Mouse (Mus musculus) stomach, embryonic 14.5 days (tissue): ENCODE measurements around the gene Ddhd1. TPM values are rescaled to one million over a fixed set of nuclear protein-coding genes. Genes with fewer than 3 reads are reported as not detected.
"Not testable (repeated sequence)": the region's sequence is repeated elsewhere in the genome, so short reads cannot be mapped to it uniquely, and the experiment has no call there.

ENCODE experiments used
- ATAC-seq: fragments of 200-750 bp; cut with Nextera tagmentation; 2 replicates; pipeline ENCODE4 v1.8.0; 2017; ENCODE audit warnings: low read depth, moderate TSS enrichment; ENCODE audit not compliant: insufficient number of reproducible peaks, insufficient read depth, low FRiP score
- H3K27ac ChIP-seq: fragments of 300-500 bp; sonication (generic); 2 replicates; pipeline ENCODE4 v1.5.1; 2014; ENCODE audit warnings: mild to moderate bottlenecking, low read length, moderate library complexity, mixed read lengths
- H3K27me3 ChIP-seq: fragments of 300-500 bp; sonication (generic); 2 replicates; pipeline ENCODE4 v1.6.1; 2014; ENCODE audit warnings: low read length, control low read depth, mixed read lengths; ENCODE audit not compliant: control insufficient read depth, insufficient read depth
- H3K36me3 ChIP-seq: fragments of 300-500 bp; sonication (generic); 2 replicates; pipeline ENCODE4 v1.6.1; 2014; ENCODE audit warnings: mild to moderate bottlenecking, control low read depth, low read length, moderate library complexity, mixed read lengths; ENCODE audit not compliant: control insufficient read depth, insufficient read depth
- H3K4me1 ChIP-seq: fragments of 300-500 bp; sonication (generic); 2 replicates; pipeline ENCODE4 v1.6.1; 2014; ENCODE audit warnings: low read length, control low read depth, mixed read lengths; ENCODE audit not compliant: control insufficient read depth, insufficient read depth
- H3K4me2 ChIP-seq: fragments of 300-500 bp; sonication (generic); replicated peaks from 2 replicates; pipeline ENCODE4 v1.6.1; 2014; ENCODE audit warnings: low read depth, low read length, control low read depth
- H3K4me3 ChIP-seq: fragments of 300-500 bp; sonication (generic); 2 replicates; pipeline ENCODE4 v1.5.1; 2014; ENCODE audit warnings: low read depth, low read length, control low read depth
- H3K9ac ChIP-seq: fragments of 300-500 bp; sonication (generic); replicated peaks from 2 replicates; pipeline ENCODE4 v1.6.1; 2014; ENCODE audit warnings: low read depth, mild to moderate bottlenecking, control low read depth, low read length, moderate library complexity, mixed read lengths
- H3K9me3 ChIP-seq: fragments of 300-500 bp; sonication (generic); 2 replicates; pipeline ENCODE4 v1.6.1; 2016; ENCODE audit warnings: low read depth, low read length, control low read depth; ENCODE audit not compliant: control insufficient read depth
- WGBS: fragments of 180-500 bp; shearing (Covaris S2); extraction: QIAGEN DNeasy Blood & Tissue Kit; methylation state at CpG from one replicate; pipeline ENCODE4 v1.1.7; 2014; 5-methylcytosine and 5-hydroxymethylcytosine counted together
- polyA plus RNA-seq: library from polyadenylated mRNA; unstranded; fragments of >200 nt; fragmentation: Nextera tagmentation; extraction: Ambion mirVana; gene quantifications from 2 replicates; pipeline ENCODE4 v1.2.1, GENCODE M21; 2014

Gene Ddhd1
- polyA plus RNA-seq, 1 experiment from 2014 or later: 10.9 TPM

DNA sequence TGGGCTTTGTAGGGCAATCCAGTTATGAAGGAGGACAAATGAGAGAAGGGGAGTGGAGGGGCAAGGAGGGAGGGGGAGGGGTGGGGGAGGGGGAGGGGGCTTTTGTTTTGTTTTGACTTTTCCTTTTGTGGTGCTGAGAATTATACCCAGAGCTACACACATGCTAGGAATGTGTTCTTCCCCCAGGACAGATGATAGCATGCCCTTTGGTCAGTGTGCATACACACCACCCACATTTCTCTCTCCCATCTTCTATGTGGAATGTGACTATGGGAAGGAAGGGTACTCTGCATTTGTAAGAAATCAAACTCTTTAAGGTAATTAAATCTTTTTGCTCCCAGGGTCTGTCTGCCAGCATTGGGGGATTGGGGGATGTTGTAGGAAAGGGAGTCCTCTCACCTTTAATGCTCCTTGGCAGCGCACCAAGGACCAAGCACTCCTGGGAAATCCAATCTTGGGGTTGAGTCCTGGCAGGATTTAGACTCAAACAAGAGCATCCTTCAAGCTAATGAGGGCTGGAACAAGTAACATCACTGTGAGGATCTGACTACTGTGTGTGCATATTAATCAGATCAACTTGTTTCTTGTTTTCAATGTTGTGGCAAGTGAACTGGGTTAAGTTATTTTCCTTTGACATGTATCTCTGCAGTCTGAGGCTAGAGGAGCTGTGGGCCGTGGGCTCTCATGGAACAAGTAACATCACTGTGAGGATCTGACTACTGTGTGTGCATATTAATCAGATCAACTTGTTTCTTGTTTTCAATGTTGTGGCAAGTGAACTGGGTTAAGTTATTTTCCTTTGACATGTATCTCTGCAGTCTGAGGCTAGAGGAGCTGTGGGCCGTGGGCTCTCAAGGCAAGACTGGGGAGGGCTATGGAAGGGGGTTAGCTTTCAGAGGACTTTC lies 76.8 kb downstream of the Ddhd1 start:
- not testable (repeated sequence) for H3K4me1 ChIP-seq, H3K4me3 ChIP-seq, H3K9ac ChIP-seq, H3K27ac ChIP-seq, ATAC-seq, H3K27me3 ChIP-seq, H3K9me3 ChIP-seq, H3K4me2 ChIP-seq, H3K36me3 ChIP-seq
- WGBS: 80% methylated on average over 3 of the region's 3 CpGs

DNA sequence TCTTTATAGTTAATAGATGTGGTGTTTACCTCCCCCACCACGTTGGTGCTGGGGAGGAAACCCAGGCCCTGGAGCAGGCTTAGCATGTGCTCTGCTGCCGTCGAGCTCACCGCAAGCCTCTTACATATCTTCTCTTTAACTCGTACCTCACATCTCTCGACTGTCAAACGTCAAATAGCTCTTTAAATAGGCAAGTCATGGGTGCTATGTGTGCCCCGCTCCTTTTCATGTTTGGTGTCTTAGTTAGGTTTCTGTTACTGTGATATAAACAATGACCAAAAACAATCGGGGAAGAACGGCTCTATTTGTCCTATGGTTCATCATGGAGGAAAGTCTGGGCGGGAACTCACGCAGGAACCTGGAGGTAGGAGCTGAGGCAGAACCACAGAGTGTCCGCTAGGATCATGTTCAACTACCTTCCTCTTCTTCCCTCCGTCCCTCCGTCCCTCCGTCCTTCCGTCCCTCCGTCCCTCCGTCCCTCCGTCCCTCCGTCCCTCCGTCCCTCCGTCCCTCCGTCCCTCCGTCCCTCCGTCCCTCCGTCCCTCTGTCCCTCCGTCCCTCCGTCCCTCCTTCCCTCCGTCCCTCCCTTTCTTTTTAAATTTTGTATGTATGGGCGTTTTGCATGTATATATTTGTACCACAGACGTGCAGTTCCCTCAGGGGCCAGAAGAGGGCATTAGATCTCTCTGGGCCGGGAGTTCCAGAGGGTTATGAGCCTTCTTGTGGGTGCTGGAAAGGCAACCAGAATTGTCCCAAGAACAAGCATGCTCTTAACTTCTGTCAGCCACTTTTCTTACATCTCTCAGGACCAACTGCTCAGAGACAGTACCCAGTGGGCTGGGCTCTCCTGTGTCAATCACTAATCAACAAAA lies 91.6 kb downstream of the Ddhd1 start:
- Histone ChIP-seq H3K27me3 (no peaks in the 10 kb centered on the region), H3K4me3 (peak overlapping the region; percentile 22), H3K27ac (peak overlapping the region; percentile 82), H3K9me3 (no peaks in the 10 kb centered on the region), H3K9ac (no peak overlapping the region; the same call in 1 of the 2 replicates), H3K36me3 (no peaks in the 10 kb centered on the region), H3K4me1 (0 out of 2 replicates have a peak, but pooled peaks cover 3% of the 10 kb centered on the region), H3K4me2 (peak overlapping the region; percentile 39; the same call in 1 of the 2 replicates)
- ATAC-seq: no peak
- WGBS: 18% methylated on average over 33 of the region's 33 CpGs

DNA sequence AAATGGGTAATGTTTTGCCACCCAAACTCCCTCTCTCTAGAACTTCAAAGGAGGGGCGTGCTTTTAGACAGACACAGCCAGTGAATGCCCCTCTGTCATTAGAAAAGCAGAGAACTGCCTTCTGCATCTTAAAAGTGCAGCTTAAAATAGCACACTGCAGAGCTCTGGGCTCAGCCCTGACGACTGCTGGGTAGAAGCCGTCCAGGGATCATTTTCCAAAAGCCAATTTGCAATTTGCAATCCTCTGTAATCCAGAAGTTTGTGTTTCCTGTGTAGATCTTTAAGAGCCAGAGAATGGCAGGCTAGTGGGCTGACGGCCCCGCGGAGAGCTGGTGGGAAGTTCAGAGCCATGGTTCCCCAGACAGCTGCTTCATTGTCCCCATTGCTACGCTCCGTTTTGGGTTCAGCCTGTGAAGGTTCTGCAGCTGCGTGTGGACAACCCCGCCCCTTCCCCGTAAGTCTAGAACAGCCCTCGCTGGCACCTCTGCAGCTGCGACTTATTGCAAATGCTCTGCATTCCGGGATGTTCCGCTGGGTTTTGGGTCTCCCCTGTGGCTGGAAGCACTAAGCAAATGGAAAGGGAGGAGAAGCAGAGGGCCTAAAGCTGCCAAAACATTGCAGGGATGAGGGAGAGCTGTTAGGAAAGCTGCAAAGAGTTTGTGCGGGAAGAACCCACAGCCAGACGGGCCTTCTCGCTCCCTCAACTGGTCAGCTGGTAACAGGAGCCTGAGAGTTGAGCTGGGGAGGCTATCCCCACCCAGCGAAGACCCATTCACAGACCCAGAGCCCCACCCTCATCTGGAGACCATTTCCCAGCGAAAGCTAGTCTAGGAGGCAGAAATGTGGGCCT lies 92.5 kb downstream of the Ddhd1 start:
- Histone ChIP-seq H3K9me3 (no peaks in the 10 kb centered on the region), H3K4me1 (0 out of 2 replicates have a peak, but pooled peaks cover 3% of the 10 kb centered on the region), H3K36me3 (no peaks in the 10 kb centered on the region), H3K9ac (0 out of 2 replicates have a peak overlapping the region, but pooled peaks have one; percentile 1), H3K4me2 (peak overlapping the region; percentile 39), H3K27me3 (no peaks in the 10 kb centered on the region), H3K27ac (peak overlapping the region; percentile 82), H3K4me3 (no peak overlapping the region)
- ATAC-seq: peak; percentile 54; the same call in 1 of the 2 replicates
- 7% methylated on average over 20 of the region's 20 CpGs for WGBS

DNA sequence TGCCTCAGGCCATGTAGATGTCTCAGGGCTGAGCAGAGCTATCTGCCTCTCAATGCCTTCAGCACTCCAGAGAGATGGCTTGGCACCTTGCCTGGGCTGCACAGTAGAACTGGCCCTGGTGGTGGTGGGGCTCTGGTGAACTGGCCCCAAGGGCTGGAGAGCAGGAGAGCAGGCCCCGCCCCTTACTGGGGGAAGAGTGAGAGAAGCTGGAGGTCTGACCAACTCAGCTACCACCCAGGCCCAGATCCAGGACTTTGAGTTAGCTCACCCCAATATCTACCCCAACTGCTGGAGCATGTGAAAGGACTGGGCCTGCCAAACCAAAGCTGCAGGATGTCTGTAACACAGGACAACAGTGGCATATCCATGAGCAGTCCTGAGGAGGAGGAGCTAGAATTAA lies 94.4 kb downstream of the Ddhd1 start:
- no peaks in the 10 kb centered on the region for H3K36me3 ChIP-seq
- no peak overlapping the region for H3K27ac ChIP-seq
- H3K4me2 ChIP-seq: no peak overlapping the region
- no peaks in the 10 kb centered on the region for H3K9me3 ChIP-seq
- peak; percentile 67 for ATAC-seq
- no peak overlapping the region for H3K4me3 ChIP-seq
- H3K27me3 ChIP-seq: no peaks in the 10 kb centered on the region
- H3K4me1 ChIP-seq: 0 out of 2 replicates have a peak, but pooled peaks cover 3% of the 10 kb centered on the region
- WGBS: 100% methylated on average over 1 of the region's 1 CpGs
- H3K9ac ChIP-seq: no peak overlapping the region

DNA sequence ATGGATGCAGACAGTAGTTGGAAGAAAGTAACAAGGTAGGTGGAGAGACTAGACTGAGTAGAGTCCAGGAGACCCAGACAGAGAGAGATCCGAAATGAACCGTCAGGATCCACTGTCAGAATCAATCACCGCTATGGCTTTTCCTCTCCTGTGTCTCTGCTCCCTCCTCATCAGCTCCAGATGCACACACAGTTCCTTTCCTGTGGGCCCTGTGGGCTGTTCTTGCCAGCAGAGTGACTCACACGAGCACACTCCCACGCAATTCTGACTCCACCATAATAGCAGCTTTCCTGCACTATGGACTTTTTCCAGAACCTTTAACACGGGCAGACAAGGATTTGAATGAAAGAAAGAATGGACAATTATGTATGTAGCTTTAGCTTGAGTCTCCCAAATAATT lies 96.3 kb downstream of the Ddhd1 start:
- Histone ChIP-seq H3K9ac (no peak overlapping the region), H3K27ac (no peak overlapping the region), H3K9me3 (no peaks in the 10 kb centered on the region), H3K27me3 (no peaks in the 10 kb centered on the region), H3K4me3 (no peak overlapping the region), H3K4me1 (0 out of 2 replicates have a peak, but pooled peaks cover 3% of the 10 kb centered on the region), H3K36me3 (no peaks in the 10 kb centered on the region), H3K4me2 (no peak overlapping the region)
- WGBS: 75% methylated on average over 6 of the region's 6 CpGs
- no peak for ATAC-seq

DNA sequence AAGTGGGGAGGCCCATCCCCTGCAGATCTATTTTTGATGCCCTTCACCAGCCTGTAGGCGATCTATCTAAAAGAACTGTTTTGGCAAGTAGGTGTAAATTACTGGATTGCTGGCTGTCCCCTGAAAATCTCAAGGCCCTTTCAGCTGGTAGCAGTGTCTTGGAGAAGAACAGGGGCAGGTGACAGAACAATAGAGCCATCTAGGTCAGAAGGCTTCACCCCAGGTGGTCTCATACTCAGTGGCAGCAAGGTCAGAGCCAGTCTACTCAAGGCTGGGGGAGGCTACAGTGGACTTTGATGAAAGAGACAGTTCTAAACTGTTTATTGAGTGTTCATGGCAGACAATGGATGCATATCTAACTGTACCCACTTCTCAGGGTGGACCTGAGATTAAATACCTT lies 98.9 kb downstream of the Ddhd1 start:
- no peaks in the 10 kb centered on the region for H3K4me1 ChIP-seq
- H3K9me3 ChIP-seq: no peaks in the 10 kb centered on the region
- no peaks in the 10 kb centered on the region for H3K36me3 ChIP-seq
- no peak for ATAC-seq
- H3K4me3 ChIP-seq: no peak overlapping the region
- H3K27ac ChIP-seq: no peak overlapping the region
- H3K4me2 ChIP-seq: no peak overlapping the region
- 97% methylated on average over 1 of the region's 1 CpGs for WGBS
- no peak overlapping the region for H3K9ac ChIP-seq
- H3K27me3 ChIP-seq: no peaks in the 10 kb centered on the region

DNA sequence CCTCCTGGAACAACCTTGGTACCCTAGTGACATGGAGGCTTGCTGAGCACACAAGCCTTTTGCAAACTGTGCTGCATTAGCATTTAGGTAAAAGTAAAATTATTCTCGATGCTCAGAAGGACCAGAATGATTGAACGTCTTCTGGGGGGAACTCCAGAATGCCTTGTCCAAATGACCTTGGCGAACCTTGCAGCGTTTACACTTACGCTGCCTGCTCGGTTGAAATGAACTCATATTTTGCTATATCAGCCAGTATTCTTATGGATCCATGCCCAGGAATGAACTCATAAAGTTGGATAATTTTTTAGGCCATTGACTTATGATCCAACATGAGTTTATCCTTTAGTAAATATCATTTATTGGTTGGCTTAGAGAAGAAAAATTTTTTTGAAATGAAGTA lies 103.6 kb downstream of the Ddhd1 start:
- Histone ChIP-seq H3K27ac (no peak overlapping the region), H3K36me3 (no peaks in the 10 kb centered on the region), H3K4me1 (no peaks in the 10 kb centered on the region), H3K4me3 (no peak overlapping the region), H3K9me3 (no peaks in the 10 kb centered on the region), H3K27me3 (no peaks in the 10 kb centered on the region), H3K9ac (no peak overlapping the region), H3K4me2 (no peak overlapping the region)
- no peak for ATAC-seq
- 65% methylated on average over 6 of the region's 6 CpGs for WGBS

DNA sequence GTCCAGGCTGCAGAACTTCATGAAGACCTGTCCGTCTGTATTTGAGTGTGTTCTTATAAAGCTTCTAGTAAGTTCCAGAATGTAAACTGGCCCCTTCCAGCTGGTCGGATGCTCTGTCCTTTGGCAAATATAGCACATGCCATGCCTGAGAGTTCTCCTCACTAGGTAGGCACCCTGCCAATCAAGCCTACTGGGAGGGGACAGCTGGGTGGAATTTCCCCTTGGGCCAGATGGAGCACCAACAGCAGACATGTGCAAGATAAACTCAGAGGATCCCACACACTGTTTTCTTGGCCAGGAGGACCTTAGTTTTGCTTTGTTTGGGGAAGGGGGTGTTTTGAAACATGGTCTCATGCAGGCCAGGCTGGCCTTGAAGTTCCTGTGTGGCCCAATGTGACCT lies 104.1 kb downstream of the Ddhd1 start:
- no peak overlapping the region for H3K9ac ChIP-seq
- H3K4me3 ChIP-seq: no peak overlapping the region
- 70% methylated on average over 2 of the region's 2 CpGs for WGBS
- H3K27me3 ChIP-seq: no peaks in the 10 kb centered on the region
- ATAC-seq: no peak
- no peaks in the 10 kb centered on the region for H3K9me3 ChIP-seq
- H3K4me2 ChIP-seq: no peak overlapping the region
- no peaks in the 10 kb centered on the region for H3K4me1 ChIP-seq
- H3K36me3 ChIP-seq: no peaks in the 10 kb centered on the region
- no peak overlapping the region for H3K27ac ChIP-seq
